Mouse (Mus musculus) heart, postnatal 0 days (tissue): ENCODE results near the gene A430078G23Rik. TPM values are rescaled to one million over a fixed set of nuclear protein-coding genes. Genes with fewer than 3 reads are reported as not detected.
"Not testable (repeated sequence)": the region's sequence is repeated elsewhere in the genome, so short reads cannot be mapped to it uniquely, and the experiment has no call there.

Experiments
- ATAC-seq: fragments of 200-750 bp; cut with Nextera tagmentation; 2 replicates; pipeline ENCODE4 v1.8.0; 2017; ENCODE audit warnings: low read depth, moderate number of reproducible peaks, moderate library complexity; ENCODE audit not compliant: insufficient read depth
- DNase-seq: peaks from one replicate; pipeline ENCODE4 v3.0.0-alpha.2; 2016; ENCODE audit warnings: low spot score
- H3K27ac ChIP-seq: fragments of 300-500 bp; sonication (generic); 2 replicates; pipeline ENCODE4 v1.5.1; 2014; ENCODE audit warnings: low read depth, mild to moderate bottlenecking
- H3K27me3 ChIP-seq: fragments of 300-500 bp; sonication (generic); 2 replicates; pipeline ENCODE4 v1.6.1; 2014; ENCODE audit warnings: low read length, mixed read lengths; ENCODE audit not compliant: control insufficient read depth, insufficient read depth
- H3K36me3 ChIP-seq: fragments of 300-500 bp; sonication (generic); replicated peaks from 2 replicates; pipeline ENCODE4 v1.6.1; 2014; ENCODE audit warnings: low read length, mixed read lengths; ENCODE audit not compliant: control insufficient read depth, insufficient read depth
- H3K4me1 ChIP-seq: fragments of 300-500 bp; sonication (generic); 2 replicates; pipeline ENCODE4 v1.6.1; 2014; ENCODE audit warnings: antibody characterized with exemption; ENCODE audit not compliant: control insufficient read depth, insufficient read depth
- H3K4me2 ChIP-seq: fragments of 300-500 bp; sonication (generic); 2 replicates; pipeline ENCODE4 v1.6.1; 2014; ENCODE audit warnings: low read depth, mild to moderate bottlenecking, low read length, moderate library complexity
- H3K4me3 ChIP-seq: fragments of 300-500 bp; sonication (generic); 2 replicates; pipeline ENCODE4 v1.5.1; 2014; ENCODE audit warnings: low read depth, low read length
- H3K9ac ChIP-seq: fragments of 300-500 bp; sonication (generic); replicated peaks from 2 replicates; pipeline ENCODE4 v1.6.1; 2014; ENCODE audit warnings: low read depth, low read length, mixed read lengths
- H3K9me3 ChIP-seq: fragments of 300-500 bp; sonication (generic); replicated peaks from 2 replicates; pipeline ENCODE4 v1.6.1; 2016; ENCODE audit warnings: low read length; ENCODE audit not compliant: control insufficient read depth
- CTCF ChIP-seq: IDR thresholded peaks from 2 replicates; pipeline ENCODE4 v1.5.1; 2016; ENCODE audit warnings: antibody characterized with exemption, control low read depth, low read depth
- EP300 ChIP-seq: IDR thresholded peaks from 2 replicates; pipeline ENCODE4 v1.6.1; 2016; ENCODE audit warnings: antibody characterized with exemption, low read depth
- WGBS: fragments of 180-500 bp; shearing (Covaris S2); extraction: QIAGEN DNeasy Blood & Tissue Kit; methylation state at CpG from one replicate; pipeline ENCODE4 v1.1.7; 2014; 5-methylcytosine and 5-hydroxymethylcytosine counted together
- polyA plus RNA-seq: library from polyadenylated mRNA; unstranded; fragments of >200 nt; fragmentation: Nextera tagmentation; extraction: Ambion mirVana; gene quantifications from 2 replicates; pipeline ENCODE4 v1.2.1, GENCODE M21; 2015
- total RNA-seq: library from RNA; depleted of rRNA; stranded (reverse); fragments of >200 nt; gene quantifications from 2 replicates; pipeline ENCODE4 v1.2.3, GENCODE M21; 2014; ENCODE audit warnings: low replicate concordance

A430078G23Rik gene
- total and polyA plus RNA-seq, 2 experiments from 2014 or later = not detected

GRCm38 (mm10) chr8:3330662-3331061 is 22.6 kb upstream of the A430078G23Rik start:
- Histone ChIP-seq H3K36me3 (no peaks in the 10 kb centered on the region), H3K4me1 (no peaks in the 10 kb centered on the region), H3K9ac (no peak overlapping the region), H3K4me2 (no peak overlapping the region), H3K27me3 (no peaks in the 10 kb centered on the region), H3K27ac (no peak overlapping the region), H3K9me3 (no peaks in the 10 kb centered on the region), H3K4me3 (no peak overlapping the region)
- TF ChIP-seq EP300 (no peak), CTCF (peak; percentile 93)
- ATAC-seq (0 out of 2 replicates have a peak, but pooled peaks have one; percentile 17), DNase-seq (peak; percentile 54)
- WGBS = 46% methylated on average over 6 of the region's 6 CpGs

- no peaks in the 10 kb centered on the region for H3K36me3 ChIP-seq
- 84% methylated on average over 2 of the region's 2 CpGs for WGBS
- no peak overlapping the region for H3K9ac ChIP-seq
- no peaks in the 10 kb centered on the region for H3K27me3 ChIP-seq
- DNase-seq = no peak
- H3K4me2 ChIP-seq = no peak overlapping the region
- no peaks in the 10 kb centered on the region for H3K4me1 ChIP-seq
- no peak overlapping the region for H3K27ac ChIP-seq
- no peak for ATAC-seq
- H3K4me3 ChIP-seq = no peak overlapping the region
- H3K9me3 ChIP-seq = no peaks in the 10 kb centered on the region
- TF ChIP-seq EP300 (no peak), CTCF (no peak)
Measured at GRCm38 (mm10) chr8:3331692-3332091, 21.5 kb upstream of the A430078G23Rik start.

DNA sequence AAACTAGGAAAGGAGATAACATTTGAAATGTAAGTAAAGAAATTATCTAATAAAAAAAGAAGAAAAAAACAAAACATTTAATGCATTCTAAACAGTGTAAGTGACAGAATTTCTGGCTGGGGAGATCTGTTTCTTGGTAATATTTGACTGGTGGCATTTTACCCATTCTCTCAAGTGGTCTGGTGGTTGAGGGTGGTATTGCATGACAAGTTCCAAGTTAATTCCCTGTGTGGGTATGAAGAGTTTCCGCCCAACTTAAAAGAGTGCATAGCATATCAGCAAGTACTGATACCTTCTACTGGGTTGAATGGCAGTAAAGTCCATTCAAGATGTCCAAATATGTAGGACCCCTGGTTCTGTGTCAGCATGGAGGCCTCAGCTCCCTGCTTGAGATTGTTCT is 17.3 kb upstream of the A430078G23Rik start:
- no peak for DNase-seq
- H3K4me2 ChIP-seq = no peak overlapping the region
- no peak overlapping the region for H3K27ac ChIP-seq
- H3K9ac ChIP-seq = no peak overlapping the region
- no peaks in the 10 kb centered on the region for H3K4me1 ChIP-seq
- H3K9me3 ChIP-seq = no peaks in the 10 kb centered on the region
- no peak for ATAC-seq
- no peaks in the 10 kb centered on the region for H3K36me3 ChIP-seq
- TF ChIP-seq CTCF (no peak), EP300 (no peak)
- H3K4me3 ChIP-seq = no peak overlapping the region
- H3K27me3 ChIP-seq = no peaks in the 10 kb centered on the region
- WGBS = 77% methylated on average over 1 of the region's 1 CpGs

DNA sequence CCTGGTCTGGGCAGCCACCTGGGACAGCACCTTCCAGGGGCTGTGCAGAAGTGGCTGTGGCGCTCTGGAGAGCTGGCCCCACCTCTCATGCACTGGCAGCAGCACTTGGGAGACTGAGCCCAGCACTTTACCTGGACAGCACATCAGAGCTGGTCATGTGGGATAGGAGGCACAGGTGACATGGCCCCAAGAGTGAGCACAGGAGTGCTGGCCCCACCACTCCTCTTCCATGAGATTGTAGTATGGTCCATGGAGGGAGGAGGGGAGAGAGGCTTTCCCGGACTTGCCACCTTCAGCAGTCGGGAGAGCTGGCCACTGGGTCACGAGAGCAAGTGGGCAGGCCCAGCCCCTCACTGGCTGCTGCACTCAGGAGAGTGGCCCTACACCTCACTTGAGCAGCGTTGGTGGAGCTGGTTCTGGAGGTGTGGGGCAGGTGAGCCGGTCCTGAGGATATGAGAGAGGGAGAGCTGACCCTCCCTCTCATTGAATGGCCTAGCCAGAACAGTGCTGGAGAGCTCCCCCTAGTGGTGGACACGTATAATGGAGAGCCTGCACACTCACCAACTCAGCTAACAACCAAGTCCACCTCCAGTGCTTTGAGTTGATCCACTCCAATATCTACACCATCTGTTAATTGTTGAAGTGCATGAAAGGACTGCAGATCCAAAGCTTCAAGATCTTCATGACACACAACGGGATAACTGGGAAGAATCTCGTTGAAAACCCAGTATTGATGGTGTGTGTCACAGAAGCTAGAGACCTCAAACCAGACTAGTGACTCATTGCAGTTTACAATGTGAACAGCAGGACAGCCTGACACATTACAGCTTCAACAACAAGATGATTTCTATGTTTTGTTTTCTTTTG is 16.3 kb upstream of the A430078G23Rik start:
- ATAC-seq (no peak; the same call in 1 of the 2 replicates), DNase-seq (no peak)
- 66% methylated on average over 9 of the region's 9 CpGs for WGBS
- Histone ChIP-seq H3K4me1 (no peaks in the 10 kb centered on the region), H3K9me3 (no peaks in the 10 kb centered on the region), H3K9ac (no peak overlapping the region), H3K27ac (no peak overlapping the region), H3K27me3 (no peaks in the 10 kb centered on the region), H3K36me3 (no peaks in the 10 kb centered on the region), H3K4me2 (no peak overlapping the region), H3K4me3 (no peak overlapping the region)
- TF ChIP-seq CTCF (peak; percentile 49), EP300 (no peak)

DNA sequence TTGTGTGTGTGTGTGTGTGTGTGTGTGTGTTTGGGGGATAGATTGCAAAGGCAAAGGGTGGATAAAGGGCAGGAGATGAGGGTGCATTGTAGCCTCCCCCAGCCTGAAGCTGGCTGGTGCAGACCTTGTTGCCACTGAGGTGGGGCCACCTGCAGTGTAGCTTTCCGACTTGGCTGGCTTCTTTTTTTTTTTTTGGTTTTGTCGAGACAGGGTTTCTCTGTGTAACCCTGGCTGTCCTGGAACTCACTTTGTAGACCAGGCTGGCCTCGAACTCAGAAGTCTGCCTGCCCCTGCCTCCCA is 15.7 kb upstream of the A430078G23Rik start:
- not testable (repeated sequence) for H3K9me3 ChIP-seq, H3K4me3 ChIP-seq, H3K27ac ChIP-seq, H3K27me3 ChIP-seq, ATAC-seq, H3K36me3 ChIP-seq, DNase-seq, H3K9ac ChIP-seq, H3K4me2 ChIP-seq, H3K4me1 ChIP-seq
- 85% methylated on average over 2 of the region's 3 CpGs for WGBS

GRCm38 (mm10) chr8:3337971-3338370 is 15.2 kb upstream of the A430078G23Rik start:
- Histone ChIP-seq H3K4me3 (no peak overlapping the region), H3K9me3 (no peaks in the 10 kb centered on the region), H3K36me3 (no peaks in the 10 kb centered on the region), H3K27ac (no peak overlapping the region), H3K4me1 (no peaks in the 10 kb centered on the region), H3K27me3 (no peaks in the 10 kb centered on the region), H3K4me2 (no peak overlapping the region), H3K9ac (no peak overlapping the region)
- no peak for DNase-seq
- TF ChIP-seq EP300 (no peak), CTCF (no peak)
- no peak for ATAC-seq
- WGBS = 86% methylated on average over 11 of the region's 11 CpGs

DNA sequence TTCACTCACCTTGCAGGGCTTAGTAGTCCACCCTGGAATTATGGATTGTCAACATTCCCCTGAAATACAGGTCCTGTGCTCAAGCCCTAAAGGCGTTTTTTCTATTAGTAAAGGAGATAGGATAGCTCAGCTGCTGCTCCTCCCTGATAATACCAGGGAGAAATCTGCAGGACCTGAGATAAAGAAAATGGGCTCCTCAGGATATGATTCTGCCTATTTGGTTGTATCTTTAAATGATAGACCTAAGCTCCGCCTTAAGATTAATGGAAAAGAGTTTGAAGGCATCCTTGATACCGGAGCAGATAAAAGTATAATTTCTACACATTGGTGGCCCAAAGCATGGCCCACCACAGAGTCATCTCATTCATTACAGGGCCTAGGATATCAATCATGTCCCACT is 12.5 kb upstream of the A430078G23Rik start:
- WGBS = 89% methylated on average over 1 of the region's 3 CpGs
- not testable (repeated sequence) for H3K36me3 ChIP-seq, DNase-seq, H3K27me3 ChIP-seq, H3K9me3 ChIP-seq, H3K9ac ChIP-seq, H3K4me3 ChIP-seq, H3K4me2 ChIP-seq, H3K4me1 ChIP-seq, ATAC-seq, H3K27ac ChIP-seq
